In genomic region chr11:115091362-115091901, GRCm38 (mm10) we compare ENCODE assay signal across 8 mouse cellular contexts. TPM values are rescaled to one million over a fixed set of nuclear protein-coding genes. Genes with fewer than 3 reads are reported as not detected.
DNase-seq lines count a peak whose midpoint lies in the region; ATAC-seq and TF ChIP-seq lines count a peak whose summit lies in the region.

TSS of gene Rab37 (plus strand) at chr11:115091431.

- no peak for TF ChIP-seq CTCF in stomach, postnatal 0 days (IDR thresholded peaks at IDR 0.05; ENCODE audit: low read depth)

- H3K4me3 ChIP-seq in hindbrain, embryonic 13.5 days: peak within 1 kb of the TSS; percentile 34
- H3K4me3 ChIP-seq in stomach, postnatal 0 days (ENCODE audit: low read depth, low read length): no peak within 1 kb of the TSS

- no peak for TF ChIP-seq EP300 in stomach, postnatal 0 days (optimal IDR thresholded peaks at IDR 0.05)

- ATAC-seq in hindbrain, embryonic 13.5 days (ENCODE audit: low FRiP score): no peak
- peak; percentile 77 for ATAC-seq in megakaryocyte-erythroid progenitor cell, adult 5-6 weeks (replicated peaks; ENCODE audit: low FRiP score, low TSS enrichment, poor library complexity, severe bottlenecking)
- ATAC-seq in stomach, postnatal 0 days (ENCODE audit: low FRiP score, low TSS enrichment): peak; percentile 51; the same call in 1 of the 2 replicates

- peaks cover 41% of the 10 kb centered on the region for H3K27me3 ChIP-seq in hindbrain, embryonic 13.5 days
- no peaks in the 10 kb centered on the region for H3K27me3 ChIP-seq in stomach, postnatal 0 days (ENCODE audit: control insufficient read depth, insufficient read depth, low read length)

- peak within 1 kb of the TSS; percentile 56 for H3K9ac ChIP-seq in hindbrain, embryonic 13.5 days
- H3K9ac ChIP-seq in stomach, postnatal 0 days (ENCODE audit: low read length): no peak within 1 kb of the TSS

- H3K4me1 ChIP-seq in hindbrain, embryonic 13.5 days (replicated peaks): peaks cover 12% of the 10 kb centered on the region
- H3K4me1 ChIP-seq in stomach, postnatal 0 days (replicated peaks; ENCODE audit: control insufficient read depth, insufficient read depth): no peaks in the 10 kb centered on the region

- no peak within 1 kb of the TSS for H3K27ac ChIP-seq in hindbrain, embryonic 13.5 days
- no peak within 1 kb of the TSS for H3K27ac ChIP-seq in stomach, postnatal 0 days (replicated peaks)

- no peaks in the 10 kb centered on the region for H3K9me3 ChIP-seq in hindbrain, embryonic 13.5 days
- no peaks in the 10 kb centered on the region for H3K9me3 ChIP-seq in stomach, postnatal 0 days (ENCODE audit: control insufficient read depth, low read length)

- 2% methylated on average over 36 of the region's 36 CpGs for WGBS in hindbrain, embryonic 13.5 days
- WGBS in stomach, postnatal 0 days: 3% methylated on average over 36 of the region's 36 CpGs

- H3K36me3 ChIP-seq in hindbrain, embryonic 13.5 days: no peaks in the 10 kb centered on the region
- no peaks in the 10 kb centered on the region for H3K36me3 ChIP-seq in stomach, postnatal 0 days (ENCODE audit: control insufficient read depth, insufficient read depth, low read length)

- H3K4me2 ChIP-seq in hindbrain, embryonic 13.5 days: peak within 1 kb of the TSS; percentile 54
- no peak within 1 kb of the TSS for H3K4me2 ChIP-seq in stomach, postnatal 0 days (replicated peaks; ENCODE audit: low read depth)

- peak; percentile 60 for DNase-seq in adrenal gland, postnatal 10 days
- DNase-seq in adrenal gland, adult 18-20 months (ENCODE audit: low spot score in 2 of 2): no peak
- peak; percentile 15 for DNase-seq in CD4-positive helper T cell, adult 2 months (ENCODE audit: low read depth, low spot score)
- DNase-seq in cerebellum, postnatal 14 days: peak; percentile 34 to 50
- peak; percentile 62 for DNase-seq in stomach, postnatal 0 days (ENCODE audit: low spot score)
- no peak for DNase-seq in natural killer cell, adult 2 months (ENCODE audit: low spot score in 2 of 2)

RNA-seq across cellular contexts. Expression of gene Rab37, which starts in this region (rescaled TPM):
- 1 to 10 TPM; 2.4 to 2.5 TPM for total RNA-seq in adrenal gland, postnatal 10 days (2021)
- 1 to 10 TPM in 1 of 2 experiments, under 1 TPM in 1; 0.76 to 1.3 TPM for total RNA-seq in adrenal gland, adult 18-20 months (2021)
- polyA plus RNA-seq in hindbrain, embryonic 13.5 days (2015; fragmentation: Nextera tagmentation; extraction: Ambion mirVana): 0.99 and 1.4 TPM in 2 replicates
- total RNA-seq in megakaryocyte-erythroid progenitor cell, adult 5-6 weeks (2014; fragmentation: Nextera tagmentation): 24.4 and 34.3 TPM in 2 replicates
- total RNA-seq in megakaryocyte-erythroid progenitor cell, adult 5-6 weeks (2017): 23.5 and 74.4 TPM in 2 replicates
- polyA plus RNA-seq in stomach, postnatal 0 days (2015; fragmentation: Nextera tagmentation; extraction: Ambion mirVana): 1.7 TPM in 2 replicates

Comparison
In these comparisons a context has a peak if more than half of its experiments do, and no peak if none do; other contexts are left out.
1. RNA of gene Rab37 (total RNA-seq): 23.5 to 74.4 TPM in megakaryocyte-erythroid progenitor cell, adult 5-6 weeks; 2.4 to 2.5 TPM in adrenal gland, postnatal 10 days and 0.76 to 1.3 TPM in adrenal gland, adult 18-20 months; every median in the first group is over 4 times any median in the second.
2. DNase-seq: peak in adrenal gland, postnatal 10 days (single experiment), CD4-positive helper T cell, adult 2 months (single experiment), cerebellum, postnatal 14 days (2 of 2) and stomach, postnatal 0 days (single experiment); none in adrenal gland, adult 18-20 months (0 of 2) and natural killer cell, adult 2 months (0 of 2).